Mouse (Mus musculus) liver, embryonic 14.5 days (tissue): ENCODE measurements around the gene Olfr96. TPM values are rescaled to one million over a fixed set of nuclear protein-coding genes. Genes with fewer than 3 reads are reported as not detected.
"Not testable (repeated sequence)": the region's sequence is repeated elsewhere in the genome, so short reads cannot be mapped to it uniquely, and the experiment has no call there.

ENCODE experiments used
- ATAC-seq: fragments of 200-750 bp; cut with Nextera tagmentation; 2 replicates; pipeline ENCODE4 v1.8.0; 2017; ENCODE audit warnings: moderate number of reproducible peaks, mild to moderate bottlenecking, moderate library complexity; ENCODE audit not compliant: insufficient read depth
- DNase-seq, 3 experiments: peaks; one replicate each; pipeline ENCODE4 v3.0.0-alpha.2; 2012 to 2013; ENCODE audit warnings: low read depth in 3 of 3, low spot score in 3 of 3
- H3K27ac ChIP-seq: fragments of 300-500 bp; sonication (generic); 2 replicates; pipeline ENCODE4 v1.5.1; 2014; ENCODE audit warnings: moderate library complexity, mild to moderate bottlenecking, control low read depth, inconsistent platforms
- H3K27me3 ChIP-seq: fragments of 300-500 bp; sonication (generic); 2 replicates; pipeline ENCODE4 v1.6.1; 2014; ENCODE audit warnings: mild to moderate bottlenecking, low read length, moderate library complexity; ENCODE audit not compliant: control insufficient read depth, insufficient read depth
- H3K36me3 ChIP-seq: fragments of 300-500 bp; sonication (generic); replicated peaks from 2 replicates; pipeline ENCODE4 v1.6.1; 2014; ENCODE audit warnings: low read depth; ENCODE audit not compliant: control insufficient read depth, insufficient read depth
- H3K4me1 ChIP-seq, 2 experiments: fragments of 200-500 bp in 1 of 2; fragments of 300-500 bp in 1 of 2; sonication (generic) in 1 of 2; replicated peaks; 2 replicates each; pipeline ENCODE4 v1.6.1; 2012 to 2014; ENCODE audit warnings: antibody characterized with exemption in 1 of 2, inconsistent platforms in 1 of 2, low read length in 1 of 2; ENCODE audit not compliant: control insufficient read depth in 2 of 2, insufficient read depth in 2 of 2
- H3K4me2 ChIP-seq: fragments of 300-500 bp; sonication (generic); 2 replicates; pipeline ENCODE4 v1.6.1; 2014; ENCODE audit warnings: low read depth, mild to moderate bottlenecking, control low read depth, moderate library complexity
- H3K4me3 ChIP-seq, 2 experiments: fragments of 200-500 bp in 1 of 2; fragments of 300-500 bp in 1 of 2; sonication (generic) in 1 of 2; 2 replicates each; pipeline ENCODE4 v1.5.1; 2012 to 2014; ENCODE audit warnings: low read depth in 2 of 2, low read length in 2 of 2, mild to moderate bottlenecking in 2 of 2, control low read depth in 1 of 2, inconsistent platforms in 1 of 2, moderate library complexity in 1 of 2; ENCODE audit not compliant: insufficient read depth in 1 of 2
- H3K9ac ChIP-seq: fragments of 300-500 bp; sonication (generic); replicated peaks from 2 replicates; pipeline ENCODE4 v1.6.1; 2014; ENCODE audit warnings: mild to moderate bottlenecking, control low read depth, moderate library complexity
- H3K9me3 ChIP-seq: fragments of 300-500 bp; sonication (generic); 2 replicates; pipeline ENCODE4 v1.6.1; 2016; ENCODE audit warnings: low read length, mixed read lengths; ENCODE audit not compliant: control insufficient read depth
- CTCF ChIP-seq: IDR thresholded peaks from 2 replicates; pipeline ENCODE4 v1.5.1; 2016; ENCODE audit warnings: antibody characterized with exemption, low read depth, control low read depth
- EP300 ChIP-seq: IDR thresholded peaks from 2 replicates; pipeline ENCODE4 v1.6.1; 2016; ENCODE audit warnings: antibody characterized with exemption, low read depth
- WGBS: fragments of 180-500 bp; shearing (Covaris S2); extraction: QIAGEN DNeasy Blood & Tissue Kit; methylation state at CpG from one replicate; pipeline ENCODE4 v1.1.7; 2014; ENCODE audit not compliant: insufficient replicate concordance; 5-methylcytosine and 5-hydroxymethylcytosine counted together
- polyA plus RNA-seq, 2 experiments: library from polyadenylated mRNA; depleted of rRNA in 1 of 2; stranded (reverse) in 1 of 2; unstranded in 1 of 2; fragments of >200 nt; fragmentation: Nextera tagmentation in 1 of 2; extraction: Ambion mirVana in 1 of 2; gene quantifications; 2 replicates each; pipeline versions ENCODE4 v1.2.1 to v1.2.3; 2012 to 2014

The Olfr96 gene
- polyA plus RNA-seq, 2 experiments, result not detected

GRCm38 (mm10) chr17:37210884-37211768 lies 8.8 kb upstream of the Olfr96 start:
- Histone ChIP-seq H3K9me3 (no peaks in the 10 kb centered on the region), H3K9ac (no peak overlapping the region), H3K4me3 (no peak overlapping the region), H3K4me2 (no peak overlapping the region), H3K36me3 (no peaks in the 10 kb centered on the region), H3K27ac (no peak overlapping the region), H3K4me1 (no peaks in the 10 kb centered on the region), H3K27me3 (peaks cover 9% of the 10 kb centered on the region)
- WGBS, result 14% methylated on average over 40 of the region's 40 CpGs
- TF ChIP-seq CTCF (no peak), EP300 (no peak)
- DNase-seq (no peak), ATAC-seq (no peak)

- Histone ChIP-seq H3K9me3 (no peaks in the 10 kb centered on the region), H3K9ac (no peak within 1 kb of the TSS), H3K36me3 (no peaks in the 10 kb centered on the region), H3K4me1 (no peaks in the 10 kb centered on the region), H3K27me3 (peaks cover 9% of the 10 kb centered on the region), H3K4me2 (no peak within 1 kb of the TSS), H3K4me3 (no peak within 1 kb of the TSS), H3K27ac (no peak within 1 kb of the TSS)
- no peak for DNase-seq
- WGBS, result 47% methylated on average over 3 of the region's 3 CpGs
- TF ChIP-seq EP300 (no peak), CTCF (no peak)
- ATAC-seq, result no peak
Observed at GRCm38 (mm10) chr17:37213018-37213417, 6.9 kb upstream of the Olfr96 start, which contains the start of gene Olfr95. Gene Olfr95, minus strand, starts transcription at chr17:37213118.

GRCm38 (mm10) chr17:37218486-37218885 lies 1.5 kb upstream of the Olfr96 start:
- no peak for DNase-seq

DNA sequence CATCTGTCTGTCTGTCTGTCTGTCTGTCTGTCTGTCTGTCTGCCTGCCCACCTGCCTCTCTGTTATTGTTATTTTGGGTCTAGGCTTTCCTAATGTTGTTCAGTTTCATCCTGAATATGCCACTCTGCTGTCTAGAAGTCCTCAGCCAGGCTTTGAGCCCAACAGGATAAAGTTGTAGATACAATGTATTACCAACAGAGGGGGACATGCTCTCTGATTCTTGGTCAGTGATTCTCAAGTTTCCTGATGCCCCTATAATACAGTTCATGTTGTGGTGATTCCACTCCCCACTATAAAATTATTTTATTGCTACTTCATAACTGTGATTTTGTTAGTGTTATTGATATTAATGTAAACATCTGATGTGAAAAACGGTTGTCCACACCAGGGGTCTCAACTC lies 1.9 kb downstream of the Olfr96 start:
- TF ChIP-seq CTCF, result no peak
- TF ChIP-seq EP300, result no peak
- Histone ChIP-seq H3K4me2 (no peak overlapping the region), H3K27me3 (no peaks in the 10 kb centered on the region), H3K4me3 (no peak overlapping the region), H3K27ac (no peak overlapping the region), H3K36me3 (no peaks in the 10 kb centered on the region), H3K4me1 (no peaks in the 10 kb centered on the region), H3K9ac (no peak overlapping the region), H3K9me3 (no peaks in the 10 kb centered on the region)
- DNase-seq, result no peak
- 11% methylated on average over 1 of the region's 1 CpGs for WGBS
- no peak for ATAC-seq

More at GRCm38 (mm10) chr17:37218486-37218885, 1.5 kb upstream of the Olfr96 start:
- Histone ChIP-seq H3K4me1 (no peaks in the 10 kb centered on the region), H3K27me3 (no peaks in the 10 kb centered on the region), H3K9ac (no peak overlapping the region), H3K4me2 (no peak overlapping the region), H3K9me3 (no peaks in the 10 kb centered on the region), H3K36me3 (no peaks in the 10 kb centered on the region), H3K27ac (no peak overlapping the region), H3K4me3 (no peak overlapping the region)
- no peak for TF ChIP-seq EP300
- no peak for TF ChIP-seq CTCF
- ATAC-seq, result no peak
- 51% methylated on average over 3 of the region's 3 CpGs for whole genome bisulfite sequencing

DNA sequence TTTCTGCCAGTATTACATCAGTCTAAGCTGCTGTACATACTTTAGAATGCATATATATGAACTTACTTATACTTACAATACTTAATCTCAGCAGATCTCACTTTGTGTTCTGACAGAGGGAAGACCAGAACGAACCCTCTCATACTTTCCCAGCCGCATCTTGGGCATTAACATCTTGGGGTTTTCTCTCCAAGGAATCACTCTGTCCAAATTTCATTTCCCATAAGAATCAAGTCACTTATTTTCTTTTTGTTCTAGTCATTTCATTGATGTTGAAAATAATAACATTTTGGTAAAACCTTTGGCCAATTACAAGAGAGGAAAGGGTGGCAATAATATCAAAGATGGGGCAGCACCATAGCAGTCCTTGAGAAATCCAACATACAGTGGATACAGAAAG lies 17.3 kb downstream of the Olfr96 start, which contains the start of gene Olfr97:
Gene Olfr97, minus strand, starts transcription at position 101 of the 400 bp plus-strand sequence.
- not testable (repeated sequence) for H3K9ac ChIP-seq, H3K27ac ChIP-seq, H3K4me2 ChIP-seq, H3K36me3 ChIP-seq, ATAC-seq, H3K4me3 ChIP-seq, H3K27me3 ChIP-seq, H3K4me1 ChIP-seq, DNase-seq, H3K9me3 ChIP-seq
- WGBS, result 70% methylated on average over 2 of the region's 2 CpGs
